Mouse (Mus musculus): ENCODE measurements at regions not wholly inside any gene's neighbourhood (a gene's known extent, or its start where the extent isn't known, plus 50 kb on each side); places are given as distances from the start of the nearest gene placed in this dataset.

DNA sequence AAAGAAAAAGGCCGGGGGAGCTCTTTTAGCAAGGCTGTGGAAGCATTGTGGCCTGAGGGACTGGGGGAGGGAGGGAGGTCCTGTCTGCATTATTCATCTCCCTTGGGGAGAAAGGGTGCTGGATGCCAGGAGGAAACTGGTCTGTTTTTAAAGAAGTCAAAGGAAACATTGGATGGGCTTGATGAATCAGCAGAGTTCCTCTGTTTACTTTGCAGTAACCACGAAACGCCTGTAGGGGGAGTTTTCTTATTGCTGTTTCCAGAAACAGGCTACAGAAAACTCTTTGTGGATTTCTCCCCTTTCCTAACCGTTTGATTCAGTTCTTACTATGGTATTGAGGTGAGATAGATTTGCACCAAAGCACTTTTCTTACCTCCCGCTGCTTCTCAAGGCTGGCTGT is 436.3 kb upstream of the Mki67 start:
- no peak overlapping the region for H3K27ac ChIP-seq (replicated peaks; ENCODE audit: low read depth, low read length)
- 26% methylated on average over 5 of the region's 5 CpGs for WGBS

DNA sequence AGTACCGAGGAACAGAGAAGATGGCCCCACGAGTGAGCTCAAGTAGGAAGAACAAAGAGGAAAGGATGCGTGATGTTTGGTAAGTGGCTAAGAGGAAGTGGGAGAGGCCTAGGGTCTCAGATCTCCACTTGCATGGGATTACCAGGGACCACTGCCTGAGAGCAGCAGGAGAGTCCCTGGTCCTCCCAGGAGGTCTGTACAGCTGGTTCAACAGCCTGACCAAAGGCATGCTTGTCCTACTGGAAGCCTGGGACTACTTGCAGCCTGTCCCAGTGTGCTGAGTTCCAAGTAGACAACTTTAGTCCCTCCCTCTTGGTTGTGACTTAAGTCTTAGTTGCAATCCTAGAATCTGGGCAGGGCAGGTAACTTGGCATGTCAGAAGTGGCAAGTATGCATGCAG is 437.5 kb upstream of the Mki67 start:
- H3K27ac ChIP-seq (replicated peaks; ENCODE audit: low read depth, low read length), result no peak overlapping the region
- no peaks in the 10 kb centered on the region for H3K27me3 ChIP-seq (ENCODE audit: control insufficient read depth, insufficient read depth, low read length)
- no peak overlapping the region for H3K4me2 ChIP-seq (ENCODE audit: low read depth, low read length)
- ATAC-seq (replicated peaks; ENCODE audit: insufficient number of reproducible peaks, low FRiP score, low TSS enrichment, low read depth), result no peak
- no peak overlapping the region for H3K9ac ChIP-seq (replicated peaks; ENCODE audit: low read length)
- no peak overlapping the region for H3K4me3 ChIP-seq (ENCODE audit: low read depth, low read length)
- 75% methylated on average over 3 of the region's 3 CpGs for WGBS
- H3K4me1 ChIP-seq (ENCODE audit: control insufficient read depth, insufficient read depth, low read length), result no peaks in the 10 kb centered on the region
- H3K9me3 ChIP-seq (replicated peaks; ENCODE audit: control insufficient read depth, low read length), result no peaks in the 10 kb centered on the region
- no peaks in the 10 kb centered on the region for H3K36me3 ChIP-seq (replicated peaks; ENCODE audit: control insufficient read depth, insufficient read depth, low read depth, low read length)
- DNase-seq (ENCODE audit: low spot score), result no peak

More for the DNA sequence above, 436.3 kb upstream of the Mki67 start:
- DNase-seq (ENCODE audit: low spot score) (peak; percentile 88), ATAC-seq (replicated peaks; ENCODE audit: insufficient number of reproducible peaks, low FRiP score, low TSS enrichment, low read depth) (no peak)
- Histone ChIP-seq H3K9me3 (replicated peaks; ENCODE audit: control insufficient read depth, low read length) (no peaks in the 10 kb centered on the region), H3K36me3 (replicated peaks; ENCODE audit: control insufficient read depth, insufficient read depth, low read depth, low read length) (no peaks in the 10 kb centered on the region), H3K4me2 (ENCODE audit: low read depth, low read length) (no peak overlapping the region), H3K27me3 (ENCODE audit: control insufficient read depth, insufficient read depth, low read length) (no peaks in the 10 kb centered on the region), H3K9ac (replicated peaks; ENCODE audit: low read length) (no peak overlapping the region), H3K4me1 (ENCODE audit: control insufficient read depth, insufficient read depth, low read length) (no peaks in the 10 kb centered on the region), H3K4me3 (ENCODE audit: low read depth, low read length) (no peak overlapping the region)

DNA sequence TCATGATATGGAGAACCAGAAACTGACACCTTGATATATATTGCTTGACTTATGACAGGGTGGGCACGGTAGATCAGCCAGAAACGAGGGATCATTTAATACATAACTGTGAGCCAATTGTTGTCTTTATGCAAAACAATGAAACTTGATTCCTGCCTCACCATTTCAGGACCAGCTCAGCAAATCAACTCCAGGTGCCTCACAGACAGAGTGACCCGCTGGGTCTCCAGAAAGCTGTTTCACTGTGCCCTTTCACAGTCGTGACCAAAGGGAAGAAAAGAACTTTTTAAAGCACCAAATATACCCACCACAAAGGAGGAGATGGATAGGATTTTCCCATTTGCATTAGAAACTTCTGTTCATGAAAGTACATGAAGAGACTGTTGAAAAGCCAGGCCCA is 443.0 kb upstream of the Mki67 start:
- ATAC-seq (replicated peaks; ENCODE audit: insufficient number of reproducible peaks, low FRiP score, low TSS enrichment, low read depth), result no peak; the same call in 1 of the 2 replicates
- Histone ChIP-seq H3K4me3 (ENCODE audit: low read depth, low read length) (no peak overlapping the region), H3K9ac (replicated peaks; ENCODE audit: low read length) (no peak overlapping the region), H3K27ac (replicated peaks; ENCODE audit: low read depth, low read length) (no peak overlapping the region; the same call in 1 of the 2 replicates), H3K36me3 (replicated peaks; ENCODE audit: control insufficient read depth, insufficient read depth, low read depth, low read length) (no peaks in the 10 kb centered on the region), H3K27me3 (ENCODE audit: control insufficient read depth, insufficient read depth, low read length) (no peaks in the 10 kb centered on the region), H3K4me2 (ENCODE audit: low read depth, low read length) (no peak overlapping the region), H3K4me1 (ENCODE audit: control insufficient read depth, insufficient read depth, low read length) (no peaks in the 10 kb centered on the region), H3K9me3 (replicated peaks; ENCODE audit: control insufficient read depth, low read length) (no peaks in the 10 kb centered on the region)
- peak; percentile 85 for DNase-seq (ENCODE audit: low spot score)
- WGBS, result 11% methylated on average over 4 of the region's 4 CpGs

DNA sequence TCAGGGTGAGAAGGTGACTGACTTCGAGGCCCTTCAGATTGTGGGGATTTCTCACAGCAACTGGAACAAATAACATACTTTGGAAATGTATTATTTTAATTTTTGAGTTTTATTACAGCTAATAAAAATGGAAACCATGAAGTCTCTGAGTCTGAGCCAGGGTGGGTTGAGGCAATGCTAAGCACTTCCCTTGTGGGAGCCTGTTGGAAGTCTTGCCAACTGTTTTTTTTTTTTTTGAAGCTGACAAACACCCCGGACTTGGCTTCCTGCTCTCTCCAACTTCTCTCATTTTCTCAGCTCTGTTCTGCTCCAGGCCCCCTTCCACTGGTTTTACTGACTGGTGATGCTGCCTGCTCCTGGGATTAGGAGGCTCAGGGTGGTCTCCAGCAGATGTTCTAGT is 445.4 kb upstream of the Mki67 start:
- DNase-seq (ENCODE audit: low spot score) (no peak), ATAC-seq (replicated peaks; ENCODE audit: insufficient number of reproducible peaks, low FRiP score, low TSS enrichment, low read depth) (no peak)
- Histone ChIP-seq H3K9me3 (replicated peaks; ENCODE audit: control insufficient read depth, low read length) (no peaks in the 10 kb centered on the region), H3K9ac (replicated peaks; ENCODE audit: low read length) (no peak overlapping the region), H3K27me3 (ENCODE audit: control insufficient read depth, insufficient read depth, low read length) (no peaks in the 10 kb centered on the region), H3K36me3 (replicated peaks; ENCODE audit: control insufficient read depth, insufficient read depth, low read depth, low read length) (no peaks in the 10 kb centered on the region), H3K27ac (replicated peaks; ENCODE audit: low read depth, low read length) (no peak overlapping the region), H3K4me3 (ENCODE audit: low read depth, low read length) (no peak overlapping the region), H3K4me1 (ENCODE audit: control insufficient read depth, insufficient read depth, low read length) (no peaks in the 10 kb centered on the region), H3K4me2 (ENCODE audit: low read depth, low read length) (no peak overlapping the region)
- WGBS, result 76% methylated on average over 2 of the region's 2 CpGs

DNA sequence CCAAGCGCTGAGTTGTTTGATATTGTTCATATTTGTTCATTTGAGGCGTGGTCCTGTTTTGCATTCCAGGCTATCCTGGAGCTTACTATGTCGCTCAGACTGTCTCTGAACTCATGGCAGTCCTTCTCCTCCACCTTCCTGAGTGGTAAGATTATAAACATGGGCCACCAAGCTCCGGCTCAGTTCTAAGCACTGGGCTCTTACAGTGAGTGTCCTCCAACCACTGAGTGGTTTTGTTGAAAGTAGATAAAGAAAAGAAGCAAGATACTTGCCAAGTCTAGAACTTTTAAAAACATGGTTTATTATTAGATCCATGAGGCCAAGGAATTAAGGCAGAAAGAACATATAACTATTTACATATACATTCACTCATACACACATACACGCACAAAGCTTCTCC is 448.7 kb upstream of the Mki67 start:
- H3K4me3 ChIP-seq (ENCODE audit: low read depth, low read length), result no peak overlapping the region
- H3K36me3 ChIP-seq (replicated peaks; ENCODE audit: control insufficient read depth, insufficient read depth, low read depth, low read length), result no peaks in the 10 kb centered on the region
- H3K9me3 ChIP-seq (replicated peaks; ENCODE audit: control insufficient read depth, low read length), result no peaks in the 10 kb centered on the region
- ATAC-seq (replicated peaks; ENCODE audit: insufficient number of reproducible peaks, low FRiP score, low TSS enrichment, low read depth) (no peak), DNase-seq (ENCODE audit: low spot score) (no peak)
- H3K27me3 ChIP-seq (ENCODE audit: control insufficient read depth, insufficient read depth, low read length), result no peaks in the 10 kb centered on the region
- WGBS, result 85% methylated on average over 5 of the region's 5 CpGs
- no peaks in the 10 kb centered on the region for H3K4me1 ChIP-seq (ENCODE audit: control insufficient read depth, insufficient read depth, low read length)
- H3K4me2 ChIP-seq (ENCODE audit: low read depth, low read length), result no peak overlapping the region
- no peak overlapping the region for H3K27ac ChIP-seq (replicated peaks; ENCODE audit: low read depth, low read length)
- no peak overlapping the region for H3K9ac ChIP-seq (replicated peaks; ENCODE audit: low read length)

DNA sequence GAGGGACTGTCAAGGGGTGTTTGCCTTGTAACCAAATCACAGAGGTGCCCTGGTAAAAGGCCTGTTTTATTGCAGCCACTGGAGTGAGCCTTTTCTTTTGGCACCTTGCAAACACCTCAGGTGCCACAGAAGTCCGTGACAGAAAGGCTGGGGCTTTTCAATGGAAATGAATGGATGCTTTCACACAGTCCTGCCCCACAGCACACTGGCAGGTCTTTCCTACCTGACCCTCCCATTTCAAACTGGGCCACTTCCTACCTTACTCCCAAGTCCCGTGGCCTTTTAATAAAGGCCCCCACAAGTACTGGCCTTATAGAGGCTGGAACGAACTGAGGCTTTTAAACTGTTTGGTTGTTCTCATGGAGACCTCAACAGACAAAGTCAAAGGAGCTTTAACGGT is 453.1 kb upstream of the Mki67 start:
- no peak for DNase-seq (ENCODE audit: low spot score)
- no peak overlapping the region for H3K27ac ChIP-seq (replicated peaks; ENCODE audit: low read depth, low read length)
- H3K27me3 ChIP-seq (ENCODE audit: control insufficient read depth, insufficient read depth, low read length), result no peaks in the 10 kb centered on the region
- H3K4me1 ChIP-seq (ENCODE audit: control insufficient read depth, insufficient read depth, low read length), result no peaks in the 10 kb centered on the region
- no peak overlapping the region for H3K4me3 ChIP-seq (ENCODE audit: low read depth, low read length)
- no peaks in the 10 kb centered on the region for H3K9me3 ChIP-seq (replicated peaks; ENCODE audit: control insufficient read depth, low read length)
- no peak overlapping the region for H3K4me2 ChIP-seq (ENCODE audit: low read depth, low read length)
- no peak overlapping the region for H3K9ac ChIP-seq (replicated peaks; ENCODE audit: low read length)
- ATAC-seq (replicated peaks; ENCODE audit: insufficient number of reproducible peaks, low FRiP score, low TSS enrichment, low read depth), result no peak
- WGBS, result 80% methylated on average over 4 of the region's 4 CpGs
- H3K36me3 ChIP-seq (replicated peaks; ENCODE audit: control insufficient read depth, insufficient read depth, low read depth, low read length), result no peaks in the 10 kb centered on the region

DNA sequence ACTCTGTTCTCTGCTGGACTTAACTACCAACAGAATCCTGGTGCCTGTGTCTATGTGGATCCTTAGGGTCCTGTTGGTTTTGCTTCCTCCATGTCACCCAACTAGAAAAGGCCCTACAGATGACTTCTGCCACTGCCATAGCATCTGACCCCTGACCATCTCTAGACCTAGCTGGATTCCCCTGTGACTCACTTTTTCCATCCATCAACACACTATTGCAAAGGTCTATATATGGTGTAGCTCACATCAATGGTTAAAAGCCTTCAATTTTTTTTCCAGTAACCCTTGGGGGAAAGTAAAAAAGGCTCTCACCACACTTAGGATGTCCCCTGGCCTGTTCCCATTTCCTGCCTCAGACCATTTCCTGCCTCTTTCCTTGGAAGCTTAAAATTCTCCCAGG is 460.2 kb upstream of the Mki67 start:
- H3K4me1 ChIP-seq (ENCODE audit: control insufficient read depth, insufficient read depth, low read length), result no peaks in the 10 kb centered on the region
- no peak for DNase-seq (ENCODE audit: low spot score)
- ATAC-seq (replicated peaks; ENCODE audit: insufficient number of reproducible peaks, low FRiP score, low TSS enrichment, low read depth), result no peak

DNA sequence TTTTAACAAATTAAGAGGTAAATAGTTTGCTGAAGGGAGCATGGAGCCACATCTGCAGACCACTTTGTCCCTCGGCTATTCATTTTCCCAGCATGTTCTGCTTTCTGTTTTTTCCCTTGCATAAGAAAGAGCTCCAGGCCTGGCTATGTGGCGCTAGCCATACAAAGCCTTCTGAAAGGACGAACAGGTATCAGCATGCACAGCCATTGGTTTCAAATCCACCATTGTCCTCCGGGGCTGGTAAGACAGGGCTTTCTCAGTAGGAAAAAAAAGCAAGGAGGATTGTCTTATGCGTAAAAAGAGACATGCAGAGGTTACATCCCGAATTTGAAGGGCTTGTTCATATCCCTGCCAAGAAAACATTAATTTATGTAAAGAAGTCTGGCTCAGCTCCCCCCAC is 464.8 kb upstream of the Mki67 start:
- Histone ChIP-seq H3K4me3 (ENCODE audit: low read depth, low read length) (no peak overlapping the region), H3K9me3 (replicated peaks; ENCODE audit: control insufficient read depth, low read length) (no peaks in the 10 kb centered on the region), H3K4me2 (ENCODE audit: low read depth, low read length) (no peak overlapping the region), H3K27ac (replicated peaks; ENCODE audit: low read depth, low read length) (no peak overlapping the region), H3K36me3 (replicated peaks; ENCODE audit: control insufficient read depth, insufficient read depth, low read depth, low read length) (no peaks in the 10 kb centered on the region), H3K27me3 (ENCODE audit: control insufficient read depth, insufficient read depth, low read length) (no peaks in the 10 kb centered on the region), H3K9ac (replicated peaks; ENCODE audit: low read length) (no peak overlapping the region), H3K4me1 (ENCODE audit: control insufficient read depth, insufficient read depth, low read length) (no peaks in the 10 kb centered on the region)
- 49% methylated on average over 6 of the region's 6 CpGs for WGBS
- ATAC-seq (replicated peaks; ENCODE audit: insufficient number of reproducible peaks, low FRiP score, low TSS enrichment, low read depth), result no peak
- peak; percentile 6 for DNase-seq (ENCODE audit: low spot score)

More for the DNA sequence above, 460.2 kb upstream of the Mki67 start:
- H3K9ac ChIP-seq (replicated peaks; ENCODE audit: low read length), result no peak overlapping the region
- H3K27ac ChIP-seq (replicated peaks; ENCODE audit: low read depth, low read length), result no peak overlapping the region
- no peaks in the 10 kb centered on the region for H3K9me3 ChIP-seq (replicated peaks; ENCODE audit: control insufficient read depth, low read length)
- no peaks in the 10 kb centered on the region for H3K27me3 ChIP-seq (ENCODE audit: control insufficient read depth, insufficient read depth, low read length)
- no peaks in the 10 kb centered on the region for H3K36me3 ChIP-seq (replicated peaks; ENCODE audit: control insufficient read depth, insufficient read depth, low read depth, low read length)
- no peak overlapping the region for H3K4me3 ChIP-seq (ENCODE audit: low read depth, low read length)
- no peak overlapping the region for H3K4me2 ChIP-seq (ENCODE audit: low read depth, low read length)

Measured in embryonic facial prominence, embryonic 11.5 days (tissue).